Mouse (Mus musculus) lung, postnatal 14 days (tissue): ENCODE results near the gene Mccc1.

ENCODE experiments used
- DNase-seq: peaks from one replicate; pipeline ENCODE4 v3.0.0; 2021

Mccc1 gene

GRCm38 (mm10) chr3:35964928-35965327 lies 35.5 kb downstream of the Mccc1 start:
- no peak for DNase-seq

GRCm38 (mm10) chr3:35963921-35964320 lies 36.6 kb downstream of the Mccc1 start:
- DNase-seq: no peak

GRCm38 (mm10) chr3:35963401-35963800 lies 37.1 kb downstream of the Mccc1 start:
- no peak for DNase-seq

- no peak for DNase-seq
Observed at GRCm38 (mm10) chr3:35962967-35963366, 37.5 kb downstream of the Mccc1 start.

- no peak for DNase-seq
Observed at GRCm38 (mm10) chr3:35957230-35957629, 43.2 kb downstream of the Mccc1 start.

GRCm38 (mm10) chr3:35954901-35955575 lies 45.4 kb downstream of the Mccc1 start:
- no peak for DNase-seq

GRCm38 (mm10) chr3:35953816-35954215 lies 46.7 kb downstream of the Mccc1 start:
- no peak for DNase-seq

GRCm38 (mm10) chr3:35953184-35953583 lies 47.3 kb downstream of the Mccc1 start:
- DNase-seq: no peak

- DNase-seq: no peak
Observed at GRCm38 (mm10) chr3:35948197-35948596, 52.3 kb downstream of the Mccc1 start.

- no peak for DNase-seq
Observed at GRCm38 (mm10) chr3:35940520-35941135, 59.9 kb downstream of the Mccc1 start.

- no peak for DNase-seq
Observed at GRCm38 (mm10) chr3:35940047-35940446, 60.4 kb downstream of the Mccc1 start.

- DNase-seq: no peak
Observed at GRCm38 (mm10) chr3:35937345-35937744, 63.1 kb downstream of the Mccc1 start, which contains the start of gene Dcun1d1. Gene Dcun1d1 (minus strand): TSS chr3:35937445.

- peak; percentile 11 for DNase-seq
Observed at GRCm38 (mm10) chr3:35933405-35933777, 67.1 kb downstream of the Mccc1 start.

- DNase-seq: peak; percentile 84
Observed at GRCm38 (mm10) chr3:35932735-35933404, 67.6 kb downstream of the Mccc1 start.

- DNase-seq: peak; percentile 58
Observed at GRCm38 (mm10) chr3:35931896-35932727, 68.4 kb downstream of the Mccc1 start.

GRCm38 (mm10) chr3:35931359-35931758 lies 69.1 kb downstream of the Mccc1 start:
- DNase-seq: no peak

- no peak for DNase-seq
Observed at GRCm38 (mm10) chr3:35929831-35930230, 70.6 kb downstream of the Mccc1 start.

GRCm38 (mm10) chr3:35929406-35929805 lies 71.1 kb downstream of the Mccc1 start:
- no peak for DNase-seq

- no peak for DNase-seq
Observed at GRCm38 (mm10) chr3:35925852-35926251, 74.6 kb downstream of the Mccc1 start.

- DNase-seq: no peak
Observed at GRCm38 (mm10) chr3:35924007-35924406, 76.5 kb downstream of the Mccc1 start.

GRCm38 (mm10) chr3:35923495-35923894 lies 77.0 kb downstream of the Mccc1 start:
- DNase-seq: no peak

GRCm38 (mm10) chr3:35922522-35922921 lies 78.0 kb downstream of the Mccc1 start:
- DNase-seq: no peak

GRCm38 (mm10) chr3:35918229-35918628 lies 82.2 kb downstream of the Mccc1 start:
- DNase-seq: no peak
